Mouse (Mus musculus): ENCODE results near the gene Vamp2. TPM values are rescaled to one million over a fixed set of nuclear protein-coding genes. Genes with fewer than 3 reads are reported as not detected.

Gene Vamp2
- polyA plus RNA-seq, 1 experiment: 55.9 TPM

DNA sequence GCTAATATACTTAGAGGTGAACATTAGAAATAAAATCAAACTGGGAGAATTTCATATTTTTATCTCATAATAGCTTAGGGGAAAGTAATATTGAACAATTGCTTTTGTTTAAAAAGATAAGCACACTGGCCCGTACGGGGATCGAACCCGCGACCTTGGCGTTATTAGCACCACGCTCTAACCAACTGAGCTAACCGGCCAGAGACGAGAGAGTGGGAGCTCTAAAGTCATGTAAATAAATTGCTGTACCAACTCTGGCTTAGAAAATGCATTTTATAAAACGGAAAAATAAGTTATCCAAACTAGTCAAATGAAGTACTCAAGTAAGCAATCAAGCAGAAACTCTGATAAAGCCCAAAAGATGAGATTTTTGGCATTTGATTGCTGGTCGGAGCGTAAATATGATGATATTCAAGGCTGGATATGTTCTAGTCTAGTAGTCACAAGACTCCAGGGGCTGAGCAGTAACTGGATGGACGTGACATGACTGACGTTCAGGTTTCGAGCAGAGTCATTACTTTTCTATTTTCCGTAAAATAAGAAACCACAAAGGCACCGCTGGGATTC is 26.0 kb upstream of the Vamp2 start:
- peak overlapping the region; percentile 47 for H3K4me3 ChIP-seq (replicated peaks; ENCODE audit: control insufficient read depth, low read depth, low read length)
- no peak overlapping the region; the same call in 1 of the 2 replicates for H3K27ac ChIP-seq (ENCODE audit: control insufficient read depth, insufficient read depth, low read depth, low read length, poor library complexity)
- no peak for TF ChIP-seq POLR2A (IDR thresholded peaks at IDR 0.05; ENCODE audit: borderline replicate concordance, control insufficient read depth, low read depth, low read length)
- no peak for TF ChIP-seq CTCF (IDR thresholded peaks at IDR 0.05; ENCODE audit: control insufficient read depth, insufficient read depth, low read length)
- peaks cover 4% of the 10 kb centered on the region; the same call in 1 of the 2 replicates for H3K4me1 ChIP-seq (ENCODE audit: control insufficient read depth, insufficient read depth, low read length)
- 2% methylated on average over 17 of the region's 17 CpGs for WGBS

DNA sequence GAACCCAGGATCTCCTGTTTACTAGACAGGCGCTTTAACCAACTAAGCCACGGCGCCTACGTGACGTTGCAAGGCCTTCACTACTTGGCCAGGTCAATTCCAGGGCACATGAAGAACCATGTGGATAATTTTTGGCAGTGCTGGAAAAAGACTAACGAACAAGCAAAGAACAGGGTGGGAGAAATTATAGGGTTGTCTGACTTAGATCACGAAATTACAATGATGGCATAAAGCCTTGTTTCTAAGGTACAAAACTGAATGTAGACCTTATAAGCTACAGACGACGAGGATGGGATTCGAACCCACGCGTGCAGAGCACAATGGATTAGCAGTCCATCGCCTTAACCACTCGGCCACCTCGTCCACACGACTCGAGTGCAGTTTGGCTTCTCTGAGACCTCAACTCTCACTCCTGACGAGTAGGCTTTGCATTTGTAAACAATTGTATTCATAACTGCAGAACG is 25.5 kb upstream of the Vamp2 start:
- Histone ChIP-seq H3K4me3 (replicated peaks; ENCODE audit: control insufficient read depth, low read depth, low read length) (peak overlapping the region; percentile 78), H3K27ac (ENCODE audit: control insufficient read depth, insufficient read depth, low read depth, low read length, poor library complexity) (peak overlapping the region; percentile 43; the same call in 1 of the 2 replicates), H3K4me1 (ENCODE audit: control insufficient read depth, insufficient read depth, low read length) (peaks cover 4% of the 10 kb centered on the region; the same call in 1 of the 2 replicates)
- no peak for TF ChIP-seq POLR2A (IDR thresholded peaks at IDR 0.05; ENCODE audit: borderline replicate concordance, control insufficient read depth, low read depth, low read length)
- TF ChIP-seq CTCF (IDR thresholded peaks at IDR 0.05; ENCODE audit: control insufficient read depth, insufficient read depth, low read length): no peak
- under 1% methylated on average over 19 of the region's 19 CpGs for WGBS

DNA sequence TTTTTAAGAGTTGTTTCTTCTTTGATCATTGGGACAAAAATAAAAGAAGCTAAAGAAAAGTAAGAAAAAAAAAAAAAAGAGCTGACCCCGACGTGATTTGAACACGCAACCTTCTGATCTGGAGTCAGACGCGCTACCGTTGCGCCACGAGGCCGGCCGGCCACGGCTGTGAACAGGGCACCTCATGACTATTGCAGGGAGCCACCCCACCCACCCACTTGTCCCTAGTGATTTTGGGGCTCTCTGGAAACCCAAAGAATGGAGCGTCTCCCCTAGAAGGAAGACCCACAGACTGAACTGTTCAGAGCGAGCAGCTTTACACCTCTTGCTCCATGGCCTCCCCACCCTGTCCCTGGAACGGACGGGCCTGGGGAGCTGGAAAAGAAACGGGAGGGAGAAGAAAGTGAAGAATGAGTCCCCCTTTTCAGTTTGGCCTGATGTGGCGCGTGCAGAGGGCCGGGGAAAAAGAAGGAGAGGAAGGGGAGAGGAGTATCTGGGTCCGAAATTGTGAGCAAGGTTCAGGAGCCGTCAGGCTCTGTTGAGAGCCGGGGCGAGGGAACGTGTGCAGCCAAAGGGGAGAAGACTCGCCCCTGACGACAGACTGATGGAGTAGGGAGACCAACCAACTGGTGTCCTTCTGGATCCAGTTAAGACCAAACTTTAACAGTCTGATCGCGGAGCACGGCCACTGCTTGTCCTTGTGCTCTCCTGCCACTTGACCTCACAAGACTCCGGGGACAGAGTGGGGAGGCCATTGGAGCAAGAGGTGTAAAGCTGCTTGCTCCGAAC is 24.7 kb upstream of the Vamp2 start:
- Histone ChIP-seq H3K4me3 (replicated peaks; ENCODE audit: control insufficient read depth, low read depth, low read length) (peak overlapping the region; percentile 88), H3K4me1 (ENCODE audit: control insufficient read depth, insufficient read depth, low read length) (peaks cover 4% of the 10 kb centered on the region; the same call in 1 of the 2 replicates), H3K27ac (ENCODE audit: control insufficient read depth, insufficient read depth, low read depth, low read length, poor library complexity) (peak overlapping the region; percentile 40)
- TF ChIP-seq CTCF (IDR thresholded peaks at IDR 0.05; ENCODE audit: control insufficient read depth, insufficient read depth, low read length) (no peak), POLR2A (IDR thresholded peaks at IDR 0.05; ENCODE audit: borderline replicate concordance, control insufficient read depth, low read depth, low read length) (peak; percentile 51; the same call in 1 of the 2 replicates)
- 2% methylated on average over 31 of the region's 31 CpGs for WGBS

DNA sequence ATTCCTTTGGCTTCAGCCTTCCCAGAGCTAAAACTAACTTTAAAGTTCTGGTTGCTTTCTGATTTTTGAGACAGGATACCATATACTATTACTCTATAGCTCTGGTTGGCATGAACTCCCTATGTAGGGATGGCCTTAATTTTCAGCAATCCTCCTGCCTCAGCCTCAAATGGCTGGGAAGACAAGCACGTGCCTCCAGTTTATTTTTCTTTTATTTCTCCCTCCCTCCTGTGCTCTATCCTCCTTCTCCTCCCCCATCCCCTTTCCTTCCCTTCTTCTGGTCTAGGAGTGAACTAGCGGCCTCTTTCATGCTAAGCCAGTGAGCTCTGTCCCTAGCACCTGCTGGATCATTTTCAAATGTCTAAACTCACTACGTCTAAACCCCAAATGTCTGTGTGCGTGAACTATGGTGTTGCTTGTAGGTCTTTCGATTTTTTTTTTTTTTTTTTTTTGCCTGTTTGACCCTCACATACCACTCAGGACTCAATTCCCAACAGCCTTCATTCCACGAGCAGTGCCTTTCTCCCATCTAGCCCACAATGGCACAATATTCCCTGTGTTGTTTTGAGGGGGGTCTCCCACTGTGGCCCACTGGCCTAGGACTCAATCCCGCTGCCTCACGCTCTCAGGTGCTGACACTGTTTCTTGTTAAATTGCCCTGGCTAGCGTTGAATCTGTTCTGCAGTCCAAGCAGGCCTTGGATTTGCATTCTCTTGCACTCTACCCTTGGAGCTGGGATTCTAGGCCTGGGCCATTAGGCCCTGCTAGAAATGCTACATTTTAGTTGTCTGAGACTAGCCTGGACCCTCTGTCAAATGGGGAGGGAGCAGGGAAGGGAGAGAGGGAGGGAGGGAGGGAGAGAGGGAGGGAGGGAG is 23.8 kb upstream of the Vamp2 start:
- H3K27ac ChIP-seq (ENCODE audit: control insufficient read depth, insufficient read depth, low read depth, low read length, poor library complexity): no peak overlapping the region
- peaks cover 4% of the 10 kb centered on the region; the same call in 1 of the 2 replicates for H3K4me1 ChIP-seq (ENCODE audit: control insufficient read depth, insufficient read depth, low read length)
- TF ChIP-seq POLR2A (IDR thresholded peaks at IDR 0.05; ENCODE audit: borderline replicate concordance, control insufficient read depth, low read depth, low read length): no peak
- TF ChIP-seq CTCF (IDR thresholded peaks at IDR 0.05; ENCODE audit: control insufficient read depth, insufficient read depth, low read length): no peak
- H3K4me3 ChIP-seq (replicated peaks; ENCODE audit: control insufficient read depth, low read depth, low read length): no peak overlapping the region
- 70% methylated on average over 9 of the region's 9 CpGs for WGBS

DNA sequence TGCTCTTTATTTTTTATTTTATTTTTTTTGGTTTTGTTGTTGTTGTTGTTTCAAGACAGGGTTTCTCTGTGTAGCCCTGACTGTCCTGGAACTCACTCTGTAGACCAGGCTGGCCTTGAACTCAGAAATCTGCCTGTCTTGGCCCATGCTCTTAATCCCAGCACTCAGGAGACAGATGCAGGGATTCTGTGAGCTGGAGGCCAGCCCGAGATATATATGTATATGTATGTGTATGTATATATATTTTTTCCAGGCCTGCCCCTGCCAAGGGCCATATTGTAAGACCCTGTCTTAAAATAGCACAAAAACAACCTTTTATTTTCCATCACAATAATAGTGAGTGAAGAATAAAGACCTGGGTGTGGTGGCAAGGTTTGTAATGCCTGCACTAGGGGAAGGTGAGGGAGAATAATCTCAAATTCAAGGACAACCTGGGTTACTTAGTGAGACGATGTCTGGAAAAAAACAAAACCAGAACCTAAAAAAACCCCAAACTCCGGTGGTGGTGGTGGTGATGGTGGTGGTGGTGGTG is 22.8 kb upstream of the Vamp2 start:
- TF ChIP-seq CTCF (IDR thresholded peaks at IDR 0.05; ENCODE audit: control insufficient read depth, insufficient read depth, low read length): no peak
- TF ChIP-seq POLR2A (IDR thresholded peaks at IDR 0.05; ENCODE audit: borderline replicate concordance, control insufficient read depth, low read depth, low read length): no peak
- Histone ChIP-seq H3K4me3 (replicated peaks; ENCODE audit: control insufficient read depth, low read depth, low read length) (no peak overlapping the region), H3K4me1 (ENCODE audit: control insufficient read depth, insufficient read depth, low read length) (peaks cover 4% of the 10 kb centered on the region; the same call in 1 of the 2 replicates), H3K27ac (ENCODE audit: control insufficient read depth, insufficient read depth, low read depth, low read length, poor library complexity) (no peak overlapping the region)
- WGBS: 71% methylated on average over 3 of the region's 3 CpGs

- 2% methylated on average over 29 of the region's 29 CpGs for WGBS
- H3K4me1 ChIP-seq (ENCODE audit: control insufficient read depth, insufficient read depth, low read length): peaks cover 4% of the 10 kb centered on the region; the same call in 1 of the 2 replicates
- no peak for TF ChIP-seq CTCF (IDR thresholded peaks at IDR 0.05; ENCODE audit: control insufficient read depth, insufficient read depth, low read length)
- peak; percentile 52 for TF ChIP-seq POLR2A (IDR thresholded peaks at IDR 0.05; ENCODE audit: borderline replicate concordance, control insufficient read depth, low read depth, low read length)
- H3K4me3 ChIP-seq (replicated peaks; ENCODE audit: control insufficient read depth, low read depth, low read length): peak overlapping the region; percentile 53
- H3K27ac ChIP-seq (ENCODE audit: control insufficient read depth, insufficient read depth, low read depth, low read length, poor library complexity): peak overlapping the region; percentile 8; the same call in 1 of the 2 replicates
These were observed 22.0 kb upstream of the Vamp2 start for GRCm38 (mm10) chr11:69066163-69066861.

GRCm38 (mm10) chr11:69066956-69067355 is 21.3 kb upstream of the Vamp2 start:
- WGBS: 13% methylated on average over 8 of the region's 8 CpGs
- H3K4me3 ChIP-seq (replicated peaks; ENCODE audit: control insufficient read depth, low read depth, low read length): no peak overlapping the region
- H3K27ac ChIP-seq (ENCODE audit: control insufficient read depth, insufficient read depth, low read depth, low read length, poor library complexity): no peak overlapping the region
- H3K4me1 ChIP-seq (ENCODE audit: control insufficient read depth, insufficient read depth, low read length): peaks cover 4% of the 10 kb centered on the region; the same call in 1 of the 2 replicates
- TF ChIP-seq CTCF (IDR thresholded peaks at IDR 0.05; ENCODE audit: control insufficient read depth, insufficient read depth, low read length) (peak; percentile 80), POLR2A (IDR thresholded peaks at IDR 0.05; ENCODE audit: borderline replicate concordance, control insufficient read depth, low read depth, low read length) (no peak)

All from bone marrow, adult 2 months (tissue).